Mouse (Mus musculus) liver, embryonic 15.5 days (tissue): ENCODE data around the gene Tarbp2. TPM values are rescaled to one million over a fixed set of nuclear protein-coding genes. Genes with fewer than 3 reads are reported as not detected.

Source experiments
- ATAC-seq: fragments of 200-750 bp; cut with Nextera tagmentation; 2 replicates; pipeline ENCODE4 v1.8.0; 2017; ENCODE audit warnings: moderate number of reproducible peaks, mild to moderate bottlenecking, moderate library complexity; ENCODE audit not compliant: insufficient read depth
- H3K27ac ChIP-seq: fragments of 300-500 bp; sonication (generic); replicated peaks from 2 replicates; pipeline ENCODE4 v1.5.1; 2015; ENCODE audit warnings: mild to moderate bottlenecking, inconsistent platforms
- H3K27me3 ChIP-seq: fragments of 300-500 bp; sonication (generic); 2 replicates; pipeline ENCODE4 v1.6.1; 2015; ENCODE audit warnings: mild to moderate bottlenecking, inconsistent platforms
- H3K36me3 ChIP-seq: fragments of 300-500 bp; sonication (generic); replicated peaks from 2 replicates; pipeline ENCODE4 v1.6.1; 2015; ENCODE audit warnings: moderate library complexity, mild to moderate bottlenecking, inconsistent platforms
- H3K4me1 ChIP-seq: fragments of 300-500 bp; sonication (generic); replicated peaks from 2 replicates; pipeline ENCODE4 v1.6.1; 2015; ENCODE audit warnings: inconsistent platforms
- H3K4me2 ChIP-seq: fragments of 300-500 bp; sonication (generic); 2 replicates; pipeline ENCODE4 v1.6.1; 2015; ENCODE audit warnings: moderate library complexity, mild to moderate bottlenecking, inconsistent platforms
- H3K4me3 ChIP-seq: fragments of 300-500 bp; sonication (generic); replicated peaks from 2 replicates; pipeline ENCODE4 v1.5.1; 2015; ENCODE audit warnings: mild to moderate bottlenecking, inconsistent platforms
- H3K9ac ChIP-seq: fragments of 300-500 bp; sonication (generic); 2 replicates; pipeline ENCODE4 v1.6.1; 2015; ENCODE audit warnings: moderate library complexity, mild to moderate bottlenecking, inconsistent platforms
- H3K9me3 ChIP-seq: fragments of 300-500 bp; sonication (generic); replicated peaks from 2 replicates; pipeline ENCODE4 v1.6.1; 2016; ENCODE audit warnings: inconsistent platforms
- WGBS: fragments of 180-500 bp; shearing (Covaris S2); methylation state at CpG from one replicate; pipeline ENCODE4 v1.1.7; 2015; ENCODE audit warnings: mixed read lengths; ENCODE audit not compliant: insufficient replicate concordance; 5-methylcytosine and 5-hydroxymethylcytosine counted together
- polyA plus RNA-seq: library from polyadenylated mRNA; unstranded; fragments of >200 nt; fragmentation: Nextera tagmentation; extraction: Ambion mirVana; gene quantifications from 2 replicates; pipeline ENCODE4 v1.2.1, GENCODE M21; 2015

Gene Tarbp2
- polyA plus RNA-seq, 1 experiment from 2014 or later: 42.0 TPM

GRCm38 (mm10) chr15:102557580-102557979, 39.6 kb downstream of the Tarbp2 start:
- Histone ChIP-seq H3K27me3 (no peaks in the 10 kb centered on the region), H3K36me3 (peaks cover 60% of the 10 kb centered on the region), H3K9me3 (no peaks in the 10 kb centered on the region), H3K27ac (no peak overlapping the region), H3K4me1 (no peaks in the 10 kb centered on the region), H3K4me2 (no peak overlapping the region), H3K4me3 (no peak overlapping the region), H3K9ac (no peak overlapping the region)
- no peak for ATAC-seq

- WGBS: 88% methylated on average over 1 of the region's 1 CpGs
- no peaks in the 10 kb centered on the region for H3K9me3 ChIP-seq
- no peak overlapping the region for H3K9ac ChIP-seq
- no peak overlapping the region for H3K4me2 ChIP-seq
- ATAC-seq: no peak
- peaks cover 19% of the 10 kb centered on the region; the same call in 1 of the 2 replicates for H3K36me3 ChIP-seq
- no peak overlapping the region for H3K4me3 ChIP-seq
- no peaks in the 10 kb centered on the region for H3K27me3 ChIP-seq
- no peaks in the 10 kb centered on the region for H3K4me1 ChIP-seq
- H3K27ac ChIP-seq: no peak overlapping the region
These were observed 44.5 kb downstream of the Tarbp2 start for GRCm38 (mm10) chr15:102562491-102562890.

DNA sequence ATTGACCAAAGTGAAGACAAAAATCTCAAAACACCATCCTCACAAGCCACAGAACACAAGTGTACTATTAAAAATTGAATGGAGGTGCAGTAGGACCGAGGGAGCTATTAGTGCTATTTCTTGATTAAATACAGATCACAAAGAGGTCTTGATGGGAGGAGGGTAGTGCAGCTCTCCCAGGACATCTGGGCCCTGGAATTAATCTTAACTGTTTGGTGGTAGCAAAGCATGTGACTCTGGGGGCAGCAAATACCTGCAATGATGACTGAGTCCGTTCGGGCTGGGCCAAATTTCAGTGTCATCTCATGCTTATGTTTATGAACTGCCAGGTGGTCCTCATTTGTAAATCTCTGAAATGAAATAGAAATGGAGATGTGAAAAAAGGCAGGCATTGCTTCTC, 45.1 kb downstream of the Tarbp2 start:
- peaks cover 19% of the 10 kb centered on the region; the same call in 1 of the 2 replicates for H3K36me3 ChIP-seq
- no peak overlapping the region for H3K27ac ChIP-seq
- no peaks in the 10 kb centered on the region for H3K4me1 ChIP-seq
- no peak overlapping the region for H3K4me2 ChIP-seq
- ATAC-seq: no peak
- H3K9ac ChIP-seq: no peak overlapping the region
- WGBS: 76% methylated on average over 3 of the region's 3 CpGs
- H3K27me3 ChIP-seq: no peaks in the 10 kb centered on the region
- no peaks in the 10 kb centered on the region for H3K9me3 ChIP-seq
- no peak overlapping the region for H3K4me3 ChIP-seq

- H3K9me3 ChIP-seq: no peaks in the 10 kb centered on the region
- H3K4me2 ChIP-seq: no peak overlapping the region
- no peak overlapping the region for H3K4me3 ChIP-seq
- H3K27me3 ChIP-seq: no peaks in the 10 kb centered on the region
- ATAC-seq: no peak
- H3K27ac ChIP-seq: no peak overlapping the region
- WGBS: 78% methylated on average over 5 of the region's 5 CpGs
- H3K36me3 ChIP-seq: peaks cover 19% of the 10 kb centered on the region; the same call in 1 of the 2 replicates
- H3K9ac ChIP-seq: no peak overlapping the region
- H3K4me1 ChIP-seq: no peaks in the 10 kb centered on the region
These were observed 45.7 kb downstream of the Tarbp2 start for GRCm38 (mm10) chr15:102563681-102564080.

GRCm38 (mm10) chr15:102567849-102568248, 49.9 kb downstream of the Tarbp2 start:
- Histone ChIP-seq H3K4me1 (no peaks in the 10 kb centered on the region), H3K36me3 (peaks cover 3% of the 10 kb centered on the region; the same call in 1 of the 2 replicates), H3K4me2 (no peak overlapping the region), H3K27ac (no peak overlapping the region), H3K9me3 (no peaks in the 10 kb centered on the region), H3K27me3 (no peaks in the 10 kb centered on the region), H3K4me3 (no peak overlapping the region), H3K9ac (no peak overlapping the region)
- WGBS: 63% methylated on average over 2 of the region's 2 CpGs
- ATAC-seq: no peak

GRCm38 (mm10) chr15:102572081-102572480, 54.1 kb downstream of the Tarbp2 start:
- no peak for ATAC-seq

More at GRCm38 (mm10) chr15:102572081-102572480, 54.1 kb downstream of the Tarbp2 start:
- no peak overlapping the region for H3K9ac ChIP-seq
- H3K4me3 ChIP-seq: no peak overlapping the region
- H3K36me3 ChIP-seq: no peaks in the 10 kb centered on the region
- 76% methylated on average over 3 of the region's 3 CpGs for WGBS
- no peaks in the 10 kb centered on the region for H3K4me1 ChIP-seq
- H3K4me2 ChIP-seq: no peak overlapping the region
- H3K9me3 ChIP-seq: no peaks in the 10 kb centered on the region
- H3K27ac ChIP-seq: no peak overlapping the region
- no peaks in the 10 kb centered on the region for H3K27me3 ChIP-seq

Other genes with a start within 250 kb of the Tarbp2 start
- gene Gm9918, start 247.6 kb upstream of the Tarbp2 start, polyA plus RNA-seq: not detected in 2 replicates
- gene Mfsd5, start 238.7 kb upstream of the Tarbp2 start, polyA plus RNA-seq: 24.9 and 25.6 TPM in 2 replicates
- 23.0 and 24.6 TPM in 2 replicates for gene Espl1, start 221.9 kb upstream of the Tarbp2 start, polyA plus RNA-seq
- gene Pfdn5, start 192.1 kb upstream of the Tarbp2 start, polyA plus RNA-seq: 104 and 114 TPM in 2 replicates
- gene Myg1, start 186.5 kb upstream of the Tarbp2 start, polyA plus RNA-seq: 38.1 and 40.1 TPM in 2 replicates
- 41.7 and 48.3 TPM in 2 replicates for gene Aaas, start 167.4 kb upstream of the Tarbp2 start, polyA plus RNA-seq
- gene Sp7, start 151.0 kb upstream of the Tarbp2 start, polyA plus RNA-seq: not detected in 2 replicates
- gene Sp1, start 112.0 kb upstream of the Tarbp2 start, polyA plus RNA-seq: 3.5 and 3.7 TPM in 2 replicates
- gene Amhr2, start 72.8 kb upstream of the Tarbp2 start, polyA plus RNA-seq: 0.08 and 0.10 TPM in 2 replicates
- gene Prr13, start 59.2 kb upstream of the Tarbp2 start, polyA plus RNA-seq: 106 and 115 TPM in 2 replicates
- gene Pcbp2, start 47.7 kb upstream of the Tarbp2 start, polyA plus RNA-seq: 64.1 and 73.9 TPM in 2 replicates
- gene Gm10337, start 14.5 kb upstream of the Tarbp2 start, polyA plus RNA-seq: not detected in 2 replicates
- 1.5 TPM in 2 replicates for gene Map3k12, start 1.1 kb upstream of the Tarbp2 start, polyA plus RNA-seq
- gene Npff, start 6.8 kb downstream of the Tarbp2 start, polyA plus RNA-seq: 0.63 and 1.1 TPM in 2 replicates
- not detected in 2 replicates for gene Gm28047, start 106.9 kb downstream of the Tarbp2 start, polyA plus RNA-seq
- 8.8 and 10.5 TPM in 2 replicates for gene Atf7, start 107.3 kb downstream of the Tarbp2 start, polyA plus RNA-seq
- 26.9 and 29.4 TPM in 2 replicates for gene Atp5g2, start 154.2 kb downstream of the Tarbp2 start, polyA plus RNA-seq
- gene Calcoco1, start 204.0 kb downstream of the Tarbp2 start, polyA plus RNA-seq: 12.8 and 14.5 TPM in 2 replicates